Mouse (Mus musculus): ENCODE measurements around the gene Vstm2b. TPM values are rescaled to one million over a fixed set of nuclear protein-coding genes. Genes with fewer than 3 reads are reported as not detected.

Vstm2b gene
- total RNA-seq, 2 experiments from 2014 or later = 0.73 to 1.7 TPM

Other genes with a start within 250 kb of the Vstm2b start
- gene 4930433I11Rik, start 89.2 kb downstream of the Vstm2b start, total RNA-seq (2021) = not detected
- not detected for gene Gm4884, start 134.4 kb downstream of the Vstm2b start, total RNA-seq (2021)